Mouse (Mus musculus): Measurements from ENCODE around the gene Olfr532. TPM values are rescaled to one million over a fixed set of nuclear protein-coding genes. Genes with fewer than 3 reads are reported as not detected.

Olfr532 gene
- not detected in 2 replicates for polyA plus RNA-seq (2012; rRNA removed; ENCODE audit: low replicate concordance)

GRCm38 (mm10) chr7:140421539-140421938 lies at the start of gene Olfr532:
Gene Olfr532 (minus strand): TSS chr7:140421639.

GRCm38 (mm10) chr7:140463070-140463469 lies 41.6 kb upstream of the Olfr532 start, which contains the start of gene Olfr533:
Gene Olfr533 (plus strand): TSS chr7:140463370.

GRCm38 (mm10) chr7:140402818-140403217 lies 18.6 kb downstream of the Olfr532 start, which contains the start of gene Olfr531:
Gene Olfr531 (minus strand): TSS chr7:140402918.

GRCm38 (mm10) chr7:140376231-140376630 lies 45.2 kb downstream of the Olfr532 start, which contains the start of gene Olfr530:
Gene Olfr530 (minus strand): TSS chr7:140376331.

Other genes with a start within 250 kb of the Olfr532 start
- gene Olfr523, start 248.4 kb downstream of the Olfr532 start, polyA plus RNA-seq (2012; rRNA removed; ENCODE audit: low replicate concordance) = not detected in 2 replicates
- not detected in 2 replicates for gene Olfr524, start 215.7 kb downstream of the Olfr532 start, polyA plus RNA-seq (2012; rRNA removed; ENCODE audit: low replicate concordance)
- 0.36 and 1.7 TPM in 2 replicates for gene Cd163l1, start 203.4 kb downstream of the Olfr532 start, polyA plus RNA-seq (2012; rRNA removed; ENCODE audit: low replicate concordance)
- gene 5830411N06Rik, start 174.4 kb downstream of the Olfr532 start, polyA plus RNA-seq (2012; rRNA removed; ENCODE audit: low replicate concordance) = 0.04 and 0.13 TPM in 2 replicates
- gene Olfr525, start 100.8 kb downstream of the Olfr532 start, polyA plus RNA-seq (2012; rRNA removed; ENCODE audit: low replicate concordance) = not detected in 2 replicates
- not detected in 2 replicates for gene Olfr527, start 87.6 kb downstream of the Olfr532 start, polyA plus RNA-seq (2012; rRNA removed; ENCODE audit: low replicate concordance)
- gene Olfr60, start 60.0 kb downstream of the Olfr532 start, polyA plus RNA-seq (2012; rRNA removed; ENCODE audit: low replicate concordance) = 0.13 and 0.27 TPM in 2 replicates
- not detected in 2 replicates for gene Olfr530, start 45.3 kb downstream of the Olfr532 start, polyA plus RNA-seq (2012; rRNA removed; ENCODE audit: low replicate concordance)
- gene Olfr531, start 18.7 kb downstream of the Olfr532 start, polyA plus RNA-seq (2012; rRNA removed; ENCODE audit: low replicate concordance) = not detected in 2 replicates
- gene Olfr533, start 41.7 kb upstream of the Olfr532 start, polyA plus RNA-seq (2012; rRNA removed; ENCODE audit: low replicate concordance) = not detected in 2 replicates
- not detected in 2 replicates for gene Olfr535, start 62.6 kb upstream of the Olfr532 start, polyA plus RNA-seq (2012; rRNA removed; ENCODE audit: low replicate concordance)
- not detected in 2 replicates for gene Olfr536, start 85.8 kb upstream of the Olfr532 start, polyA plus RNA-seq (2012; rRNA removed; ENCODE audit: low replicate concordance)
- gene Olfr538, start 146.2 kb upstream of the Olfr532 start, polyA plus RNA-seq (2012; rRNA removed; ENCODE audit: low replicate concordance) = not detected in 2 replicates
- gene Olfr46, start 179.6 kb upstream of the Olfr532 start, polyA plus RNA-seq (2012; rRNA removed; ENCODE audit: low replicate concordance) = not detected in 2 replicates
- not detected in 2 replicates for gene Olfr61, start 207.3 kb upstream of the Olfr532 start, polyA plus RNA-seq (2012; rRNA removed; ENCODE audit: low replicate concordance)
- not detected in 2 replicates for gene Olfr53, start 224.8 kb upstream of the Olfr532 start, polyA plus RNA-seq (2012; rRNA removed; ENCODE audit: low replicate concordance)
- not detected in 2 replicates for gene Olfr539, start 238.3 kb upstream of the Olfr532 start, polyA plus RNA-seq (2012; rRNA removed; ENCODE audit: low replicate concordance)

Data from subcutaneous adipose tissue, adult 2 months (tissue).